Mouse (Mus musculus) left cerebral cortex, adult 2 months (tissue): ENCODE results near the gene Trmt1. TPM values are rescaled to one million over a fixed set of nuclear protein-coding genes. Genes with fewer than 3 reads are reported as not detected.

Experiments
- DNase-seq, 2 experiments: peaks; one replicate each; pipeline ENCODE4 v3.0.0; 2021 to 2022; ENCODE audit warnings: low spot score in 2 of 2, mixed read lengths in 1 of 2; ENCODE audit errors: extremely low spot score in 1 of 2
- H3K27ac ChIP-seq: fragments of 200-600 bp; 2 replicates; pipeline ENCODE4 v1.8.1; 2022
- H3K4me3 ChIP-seq: fragments of 200-600 bp; 2 replicates; pipeline ENCODE4 v1.8.1; 2022
- CTCF ChIP-seq: fragments of 200-600 bp; IDR thresholded peaks from 2 replicates; pipeline ENCODE4 v1.8.1; 2022; ENCODE audit warnings: antibody characterized with exemption, mild to moderate bottlenecking, moderate library complexity
- intact Hi-C: fragments of 180-260 bp; cut with DNase I; formaldehyde crosslinking; loops from one replicate; pipeline ENCODE4 v1.15.1; 2025
- total RNA-seq, 2 experiments: library from RNA; stranded (reverse); gene quantifications; 2 replicates each; pipeline ENCODE4 v1.2.3; 2021

Trmt1 gene
- total RNA-seq, 2 experiments from 2014 or later = 108 to 115 TPM

DNA sequence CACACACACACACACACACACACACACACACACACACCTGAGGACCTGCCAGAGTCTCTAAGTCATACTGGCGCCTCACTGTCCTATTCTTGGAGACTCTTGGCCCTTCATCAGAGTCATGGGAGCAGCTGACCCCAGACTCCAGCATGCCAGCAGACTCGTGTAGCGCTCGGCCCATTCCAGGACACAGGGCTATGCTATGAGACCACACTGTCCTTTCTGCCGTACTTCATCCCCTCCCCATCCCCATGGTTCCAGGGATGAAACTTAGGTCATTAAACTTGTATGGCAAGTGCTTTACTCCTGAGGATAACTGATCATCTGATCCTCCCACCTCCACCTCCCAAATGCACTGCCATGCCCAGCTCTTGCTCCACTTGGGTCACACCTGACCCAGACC, 32.4 kb downstream of the Trmt1 start:
- TF ChIP-seq CTCF = no peak
- no peak for DNase-seq
- H3K27ac ChIP-seq = 0 out of 2 replicates have a peak overlapping the region, but pooled peaks have one; percentile 30
- intact Hi-C loops = no loop called here
- no peak overlapping the region for H3K4me3 ChIP-seq

DNA sequence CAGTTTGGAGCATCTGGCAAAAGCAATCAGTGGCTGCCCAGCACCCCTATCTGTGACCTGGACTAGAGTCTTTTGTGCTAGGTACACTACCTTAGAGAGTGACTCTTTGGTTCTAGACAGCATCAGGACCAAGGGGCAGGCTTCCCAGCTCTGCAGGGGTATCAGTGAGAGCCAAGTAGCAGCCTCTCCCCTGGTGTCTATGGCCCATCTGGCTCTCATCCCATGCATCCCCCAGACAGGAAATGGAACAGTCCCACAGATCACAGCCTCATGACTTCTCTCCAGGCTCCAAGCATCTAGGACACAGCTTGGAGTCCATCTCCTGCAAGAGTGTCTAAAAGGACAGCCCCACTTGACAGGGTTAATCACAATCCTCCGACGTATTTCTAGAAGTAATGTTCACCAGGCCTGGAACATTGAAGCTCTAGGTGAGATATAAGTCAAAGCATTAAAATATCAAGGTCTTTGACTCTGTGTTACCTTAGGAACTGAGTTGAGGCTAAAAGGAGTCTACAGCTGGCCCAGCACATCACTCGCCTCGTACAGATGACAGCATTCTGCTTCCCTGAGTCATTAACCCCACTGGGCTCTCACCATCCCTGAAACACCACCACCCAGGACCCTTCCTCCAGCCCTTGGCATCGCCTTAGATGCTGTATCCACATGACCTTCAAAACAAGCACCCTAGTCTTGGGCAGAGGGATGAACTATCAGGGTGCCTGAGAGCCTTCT, 33.0 kb downstream of the Trmt1 start:
- Histone ChIP-seq H3K27ac (peak overlapping the region; percentile 30), H3K4me3 (no peak overlapping the region)
- intact Hi-C loops = no loop called here
- no peak for TF ChIP-seq CTCF
- DNase-seq = no peak

DNA sequence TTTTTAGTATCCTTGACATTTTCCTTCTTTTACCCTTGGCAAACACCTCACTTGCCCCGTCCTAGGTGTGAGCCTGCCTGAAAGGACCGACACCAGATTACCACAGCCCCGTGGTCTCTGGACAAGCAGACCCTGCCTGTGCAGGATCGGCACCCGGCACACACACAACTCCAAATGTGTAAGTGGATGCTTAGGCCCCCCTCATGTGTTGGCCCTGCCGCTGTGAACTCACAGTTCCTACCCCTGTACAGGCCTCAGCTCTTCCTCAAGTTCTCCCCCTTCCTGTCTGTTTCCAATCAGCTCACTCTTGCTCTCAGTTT, 36.4 kb downstream of the Trmt1 start:
- DNase-seq = no peak
- no peak overlapping the region for H3K4me3 ChIP-seq
- intact Hi-C loops = no loop called here
- no peak for TF ChIP-seq CTCF
- peak overlapping the region; percentile 88 for H3K27ac ChIP-seq

DNA sequence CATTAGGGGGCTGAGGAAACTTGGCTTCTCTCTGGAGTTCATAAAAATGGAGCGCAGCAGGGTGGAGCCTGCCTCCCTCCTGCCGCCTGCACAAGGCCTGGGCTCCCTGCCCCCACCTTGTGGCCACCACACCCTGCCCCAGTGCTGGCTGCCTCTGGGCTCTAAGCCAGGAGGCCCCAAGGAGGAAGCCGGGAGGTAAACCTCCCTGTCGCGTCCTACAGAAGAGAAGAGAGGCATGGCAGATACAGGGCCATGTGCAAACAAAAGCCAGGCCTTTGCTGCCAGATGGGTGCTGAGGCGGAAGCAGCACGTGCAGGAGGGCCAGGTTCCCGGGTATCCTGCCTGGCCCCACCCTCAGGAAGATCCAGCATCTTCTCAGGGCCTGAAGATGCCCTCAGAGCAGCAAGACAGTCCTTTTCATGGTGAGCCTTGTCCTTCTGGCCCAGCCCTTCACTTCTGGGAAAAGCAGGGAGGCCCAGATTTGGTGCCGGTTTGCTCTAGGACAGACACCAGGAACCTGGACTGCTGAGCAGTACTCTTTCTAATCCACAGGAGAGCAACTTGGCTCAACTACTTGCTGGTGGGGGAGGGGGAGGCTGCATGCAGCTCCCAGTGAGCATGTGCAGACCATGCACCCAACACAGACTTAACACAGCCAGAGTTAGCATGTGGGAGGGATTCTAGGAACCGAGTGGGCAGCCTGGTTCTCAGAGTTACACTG, 36.9 kb downstream of the Trmt1 start, which contains the start of gene G430095P16Rik:
TSS of gene G430095P16Rik (plus strand) at position 158 of the 721 bp plus-strand sequence.
- Histone ChIP-seq H3K27ac (peak within 1 kb of the TSS; percentile 88), H3K4me3 (no peak within 1 kb of the TSS)
- intact Hi-C loops = no loop called here
- TF ChIP-seq CTCF = peak; percentile 6
- peak in 1 of 2 experiments; percentile 65 for DNase-seq

DNA sequence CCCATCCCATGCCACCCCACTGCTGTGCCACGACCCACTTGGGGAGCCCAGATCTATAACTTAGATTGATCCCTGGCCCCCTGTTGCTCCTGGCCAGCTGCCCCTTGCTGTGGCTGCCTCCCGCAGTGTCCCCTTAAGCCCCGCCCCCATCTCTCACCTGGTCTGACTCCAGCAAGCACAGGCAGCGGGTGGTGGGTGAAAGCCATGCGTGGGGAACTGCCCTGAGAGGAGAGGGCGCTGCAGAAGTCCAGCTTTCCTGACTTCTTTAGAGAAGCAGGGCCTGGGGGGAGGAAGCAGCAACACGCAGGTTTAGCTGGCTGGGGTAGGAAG, 37.4 kb downstream of the Trmt1 start:
- intact Hi-C loops = no loop called here
- H3K4me3 ChIP-seq = no peak overlapping the region
- no peak for TF ChIP-seq CTCF
- DNase-seq = no peak
- peak overlapping the region; percentile 88 for H3K27ac ChIP-seq

DNA sequence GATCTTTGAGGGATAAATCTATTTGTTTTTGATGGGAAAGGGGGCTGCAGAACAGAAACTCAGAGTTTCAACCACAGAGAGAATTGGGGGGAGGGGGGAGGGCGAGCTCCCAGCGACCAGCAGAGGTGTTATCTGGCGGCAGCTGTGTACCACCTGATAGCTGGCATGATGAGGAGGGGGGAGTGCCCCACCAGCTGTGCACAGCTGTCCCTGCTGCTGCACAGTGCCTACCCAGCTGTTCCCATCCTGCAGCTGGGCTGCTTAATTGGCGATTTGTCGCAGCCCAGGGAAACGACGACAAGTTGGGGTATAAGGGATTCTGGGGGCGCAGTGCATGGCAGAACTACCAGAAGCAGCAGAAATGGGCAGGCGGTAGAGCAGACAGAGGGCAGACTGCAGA, 38.6 kb downstream of the Trmt1 start:
- Histone ChIP-seq H3K4me3 (no peak overlapping the region), H3K27ac (peak overlapping the region; percentile 88)
- no peak for DNase-seq
- intact Hi-C loops = no loop called here
- no peak for TF ChIP-seq CTCF

DNA sequence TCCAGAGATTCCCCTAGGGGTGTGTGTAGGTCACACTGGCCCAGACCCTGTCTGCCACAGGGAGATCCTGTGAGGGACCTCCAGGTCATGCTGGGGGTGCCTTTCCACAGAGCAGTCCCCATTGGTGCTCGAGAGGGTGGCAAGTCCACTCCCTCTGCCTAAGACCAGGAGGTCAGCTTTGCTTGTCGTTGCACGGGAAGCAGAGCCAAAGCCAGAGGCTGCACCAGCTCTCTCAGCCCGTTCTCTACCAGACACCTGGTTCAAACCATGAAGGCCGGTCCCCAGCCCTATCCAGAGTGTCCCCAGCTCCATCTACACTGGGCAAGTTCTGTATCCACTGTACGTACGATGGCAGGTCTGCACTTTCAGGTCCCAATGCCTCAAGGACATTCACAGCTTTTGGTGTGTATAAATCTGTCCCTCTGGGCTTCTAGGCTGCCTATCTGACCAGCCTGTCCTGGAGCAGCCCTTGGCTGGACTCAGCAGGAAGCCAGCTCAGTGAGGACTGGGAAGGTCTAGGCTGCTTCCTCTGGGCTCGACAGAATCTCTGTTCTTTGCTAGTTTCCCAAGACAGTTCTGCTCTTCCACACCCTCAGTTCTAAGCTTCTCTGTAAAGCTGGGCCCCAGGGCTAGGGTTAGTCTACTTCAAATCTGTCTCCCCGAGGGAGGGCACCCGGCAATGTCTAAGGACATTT, 39.3 kb downstream of the Trmt1 start:
- Histone ChIP-seq H3K27ac (peak overlapping the region; percentile 88), H3K4me3 (no peak overlapping the region)
- DNase-seq = no peak
- TF ChIP-seq CTCF = no peak
- intact Hi-C loops = no loop called here

DNA sequence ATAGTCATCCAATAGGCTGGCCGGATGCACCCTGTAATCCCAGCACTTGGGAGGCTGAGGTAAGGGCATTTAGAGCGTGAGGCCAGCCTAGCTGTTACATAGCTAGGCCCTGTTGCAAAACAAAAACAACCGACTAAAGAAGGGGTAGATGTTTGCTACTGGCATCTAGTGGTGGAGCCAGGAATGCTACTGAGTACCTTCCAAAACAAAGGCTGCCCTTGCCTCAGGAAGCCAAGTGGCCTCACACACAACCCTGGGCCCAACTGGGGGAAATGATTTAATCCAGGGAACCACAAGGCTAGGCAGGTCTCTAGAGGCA, 39.8 kb downstream of the Trmt1 start:
- intact Hi-C loops = no loop called here
- Histone ChIP-seq H3K4me3 (no peak overlapping the region), H3K27ac (peak overlapping the region; percentile 88)
- DNase-seq = no peak
- peak; percentile 66 for TF ChIP-seq CTCF

DNA sequence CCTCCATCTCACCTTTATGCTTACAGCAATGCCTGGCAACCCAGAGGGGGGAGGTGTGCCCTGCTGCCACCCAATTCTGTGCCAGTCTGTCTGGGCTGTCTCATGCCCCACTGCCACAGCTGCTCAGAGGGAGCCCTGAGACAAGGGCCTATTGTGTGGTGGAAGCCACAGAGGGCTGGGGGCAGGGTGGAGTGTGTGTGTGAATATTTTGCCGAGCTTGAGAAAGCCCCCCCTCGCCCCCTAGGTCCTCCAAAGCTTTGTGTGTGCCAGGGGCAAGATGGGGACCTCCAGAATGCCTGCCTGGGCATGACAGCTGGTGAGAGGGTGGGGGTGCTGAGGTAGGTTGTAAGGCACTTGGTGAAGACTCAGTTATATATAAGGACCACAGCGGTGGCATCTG, 42.4 kb downstream of the Trmt1 start:
- DNase-seq = no peak
- intact Hi-C loops = no loop called here
- TF ChIP-seq CTCF = no peak
- Histone ChIP-seq H3K27ac (peak overlapping the region; percentile 87), H3K4me3 (no peak overlapping the region)

DNA sequence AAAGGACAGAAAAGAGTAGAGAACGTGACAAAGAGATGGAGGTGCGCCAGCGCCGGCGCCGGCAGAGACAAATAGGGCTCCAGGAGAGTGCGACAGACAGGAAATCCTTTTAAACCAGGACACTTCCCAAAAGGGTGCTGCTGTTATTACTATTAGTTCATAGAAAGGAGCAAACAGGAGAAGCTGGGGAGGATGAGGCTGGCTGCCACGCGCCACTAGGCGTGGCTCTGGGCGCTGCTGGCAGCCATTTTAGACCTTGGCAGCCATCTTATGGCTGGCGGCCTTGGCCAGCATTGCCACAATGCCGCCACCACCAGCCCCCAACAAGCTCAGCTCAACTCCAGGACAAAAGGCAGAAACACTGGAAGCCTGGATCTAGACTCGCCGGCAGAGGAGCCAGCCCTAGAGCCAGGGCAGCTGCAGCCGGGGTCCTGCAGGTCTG, 43.8 kb downstream of the Trmt1 start:
- TF ChIP-seq CTCF = no peak; the same call in 1 of the 2 replicates
- intact Hi-C loops = no loop called here
- no peak for DNase-seq
- Histone ChIP-seq H3K27ac (peak overlapping the region; percentile 87), H3K4me3 (no peak overlapping the region)

DNA sequence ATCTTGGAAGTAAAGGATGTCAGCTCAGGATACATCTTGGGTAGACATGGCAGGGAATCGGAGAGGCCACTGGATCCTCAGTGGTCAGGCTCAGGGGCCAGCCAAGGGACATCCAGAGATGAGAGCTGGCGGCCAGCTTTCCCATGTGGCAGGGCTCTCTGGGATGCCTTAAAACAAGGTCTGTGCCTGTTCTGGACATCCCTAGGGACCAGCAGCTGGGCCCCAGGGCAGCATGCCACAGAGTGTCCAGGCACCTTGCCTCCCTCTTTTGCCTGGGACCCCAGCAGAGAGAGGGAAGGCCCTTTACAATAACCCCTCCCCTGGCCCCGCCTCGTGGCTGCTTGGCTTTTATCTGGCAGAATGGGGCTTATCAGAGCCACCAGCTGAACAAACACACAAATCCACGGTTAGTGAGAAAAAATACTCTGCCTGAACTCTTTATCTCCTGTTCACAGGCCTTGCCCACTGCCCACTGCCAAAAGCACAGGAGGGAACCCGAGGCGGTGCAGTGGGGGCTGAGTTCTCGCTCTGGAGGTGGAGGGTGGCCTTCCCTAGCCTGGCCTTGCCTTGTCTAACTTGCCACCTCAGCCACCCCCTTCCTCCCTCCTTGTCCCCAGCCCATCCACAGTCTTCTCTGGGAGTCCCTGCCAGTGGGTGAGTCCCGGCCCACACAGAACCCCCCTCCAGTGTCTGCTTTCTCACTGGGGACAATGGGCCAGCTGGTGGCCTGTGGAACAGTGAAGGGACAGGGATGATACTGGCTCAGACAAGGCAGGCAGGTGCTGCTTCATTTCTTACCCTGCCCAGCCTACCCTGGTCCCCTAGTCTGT, 44.6 kb downstream of the Trmt1 start:
- Histone ChIP-seq H3K27ac (peak overlapping the region; percentile 87), H3K4me3 (no peak overlapping the region)
- intact Hi-C loops = no loop called here
- no peak for DNase-seq
- TF ChIP-seq CTCF = no peak
